Mouse (Mus musculus) left cerebral cortex, adult 8-10 months (tissue): Measurements from ENCODE around the gene Cobl. TPM values are rescaled to one million over a fixed set of nuclear protein-coding genes. Genes with fewer than 3 reads are reported as not detected.

Experiments used
- DNase-seq, 2 experiments: peaks; one replicate each; pipeline ENCODE4 v3.0.0; 2022; ENCODE audit warnings: low spot score in 2 of 2
- total RNA-seq, 4 experiments: library from RNA; stranded (reverse); gene quantifications; 2 replicates each; pipeline ENCODE4 v1.2.4; 2022

The Cobl gene
- total RNA-seq, 4 experiments from 2014 or later = 79.5 to 112 (median 82.9) TPM

DNA sequence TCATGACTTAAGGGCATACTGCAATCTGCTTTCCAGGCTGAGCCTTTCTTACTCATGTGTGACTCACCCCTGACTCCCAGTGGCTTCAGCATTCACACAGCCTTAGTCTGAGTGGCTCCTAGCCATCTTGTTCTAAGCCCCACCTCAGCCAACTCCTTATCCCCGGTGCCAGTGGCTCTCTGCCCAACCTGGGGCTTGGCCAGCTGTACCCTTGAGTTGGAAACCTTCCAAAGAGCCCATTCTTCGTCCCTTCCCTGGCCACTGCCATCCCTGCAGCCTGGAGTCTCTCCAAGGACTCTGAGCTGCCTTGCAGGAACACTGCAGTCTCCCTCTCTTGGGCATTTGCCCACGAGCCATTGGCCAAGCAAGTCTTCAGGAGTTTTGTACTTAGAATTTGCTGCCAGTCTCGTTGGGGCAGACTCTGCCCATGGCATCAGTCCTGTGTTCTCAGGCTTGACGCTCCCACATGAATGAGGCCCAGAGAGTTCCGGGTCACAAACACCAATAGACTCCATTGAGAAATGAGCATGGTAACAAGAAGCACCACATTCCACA lies 233.2 kb downstream of the Cobl start:
- DNase-seq = peak; percentile 67 to 83

DNA sequence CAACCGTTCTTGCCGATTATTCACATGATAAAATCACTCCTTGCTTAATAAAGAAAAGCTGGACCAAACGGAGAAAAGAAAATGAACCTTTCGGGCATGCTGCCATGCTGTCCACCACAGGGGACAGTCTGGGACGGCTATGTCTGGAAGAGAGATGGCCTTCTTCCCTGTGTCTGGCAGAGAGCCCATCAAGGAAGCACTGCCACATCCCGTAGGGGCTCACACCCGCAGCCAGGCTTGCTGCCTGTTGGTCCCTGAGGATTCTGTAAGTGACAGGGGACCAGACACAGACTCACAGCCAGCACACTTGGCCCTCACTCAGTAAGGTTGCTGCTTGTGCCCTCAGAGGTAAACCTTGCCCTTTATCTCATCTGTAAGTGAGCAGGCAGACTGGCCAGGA lies 235.3 kb downstream of the Cobl start:
- DNase-seq = no peak

DNA sequence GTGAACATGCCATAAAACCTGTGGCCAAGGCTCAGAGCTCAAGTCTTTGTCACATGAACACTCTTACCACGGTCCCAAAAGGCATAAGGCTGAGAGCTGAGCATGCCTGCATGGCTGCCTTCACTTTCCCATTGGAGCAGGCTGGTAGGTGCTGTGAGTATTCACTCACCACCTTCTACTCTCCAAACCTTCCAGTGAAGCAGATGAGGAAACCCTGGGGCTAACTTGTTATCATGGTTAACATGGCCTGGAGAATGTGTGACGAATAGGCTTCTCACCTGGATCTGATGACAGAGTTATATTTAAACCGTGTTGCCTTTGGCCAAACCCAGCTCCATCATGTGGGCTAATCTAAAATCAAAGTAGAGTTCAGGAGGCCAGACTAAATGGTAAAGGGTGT lies 237.4 kb downstream of the Cobl start:
- DNase-seq = no peak

DNA sequence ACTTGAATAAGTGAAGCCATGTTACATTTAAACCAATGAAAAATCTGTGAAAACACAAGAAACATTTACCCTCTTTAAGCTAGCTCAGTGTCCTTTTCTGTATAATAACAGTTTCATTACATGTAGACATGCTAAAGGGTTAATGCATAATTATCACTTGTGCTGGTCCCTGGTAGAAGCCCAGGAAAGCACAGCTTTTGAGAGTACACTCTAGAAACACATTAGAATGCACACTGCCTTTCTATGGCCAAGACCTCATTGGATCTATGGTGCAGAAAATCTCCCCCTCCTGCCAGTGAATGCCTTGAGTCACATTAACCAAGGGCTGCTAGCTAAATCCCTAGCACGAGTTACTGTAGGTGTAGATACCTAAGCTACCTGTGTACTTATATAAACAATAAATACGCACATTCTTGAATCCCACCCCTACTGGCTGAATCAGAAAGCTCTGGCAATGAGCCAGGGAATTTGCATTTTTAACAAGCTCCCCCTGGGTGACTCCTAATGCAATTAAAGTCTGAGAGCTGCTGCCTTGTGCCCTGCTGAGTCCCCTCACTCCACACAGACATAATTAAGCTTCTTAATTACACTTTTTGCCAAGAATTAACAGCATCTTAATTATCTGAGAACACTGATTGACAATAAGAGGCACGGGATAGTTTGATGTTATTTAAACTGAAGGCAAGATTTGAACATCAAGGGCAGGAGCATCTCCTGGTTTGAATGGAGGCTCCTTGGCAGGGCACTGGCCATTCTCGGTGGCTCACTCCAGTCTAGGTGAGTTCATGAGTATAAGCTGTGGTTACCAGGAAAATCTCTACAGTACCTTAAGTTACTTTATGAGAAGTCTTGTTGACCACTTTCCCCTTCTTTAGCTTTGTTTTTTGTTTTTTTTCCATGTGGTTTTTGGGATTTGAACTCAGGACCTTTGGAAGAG lies 244.9 kb downstream of the Cobl start:
- no peak for DNase-seq

DNA sequence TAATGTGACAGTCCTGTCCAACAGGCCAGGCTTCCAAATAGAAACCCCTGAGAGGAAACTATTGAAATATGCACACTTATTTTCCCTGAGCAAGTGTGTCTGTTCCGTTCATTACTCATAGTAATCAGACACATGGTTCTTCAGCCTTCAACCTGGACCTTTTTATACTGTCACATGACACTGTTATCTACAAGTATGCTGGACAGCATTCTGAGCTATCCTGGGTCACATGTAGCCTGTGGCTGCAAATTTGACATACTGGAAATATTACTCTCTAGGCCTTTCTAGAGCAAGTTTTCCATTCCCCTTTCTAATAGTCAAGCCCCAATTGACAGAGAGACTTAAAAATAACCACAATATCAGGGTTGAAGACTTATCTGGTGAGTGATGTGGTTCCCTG lies 247.9 kb downstream of the Cobl start:
- no peak for DNase-seq

DNA sequence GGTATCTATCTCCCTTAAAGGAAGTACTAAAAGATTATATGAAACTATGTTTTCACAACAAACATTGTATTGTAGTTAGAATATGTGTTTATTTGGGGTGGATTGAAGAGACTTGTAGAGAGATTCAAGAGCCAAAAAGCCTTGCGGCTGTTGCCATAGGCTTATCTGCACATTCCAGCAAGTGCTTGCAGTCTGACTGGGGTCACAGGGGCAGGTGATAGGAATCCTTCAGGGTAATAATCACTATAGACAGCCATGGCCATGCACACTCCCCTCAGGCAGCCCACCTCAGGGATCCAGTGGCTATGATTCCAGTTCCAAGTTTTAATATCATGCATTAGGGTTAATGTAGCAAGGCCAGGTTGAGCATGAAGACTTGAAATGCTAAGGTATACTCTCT lies 249.2 kb downstream of the Cobl start:
- DNase-seq = no peak

DNA sequence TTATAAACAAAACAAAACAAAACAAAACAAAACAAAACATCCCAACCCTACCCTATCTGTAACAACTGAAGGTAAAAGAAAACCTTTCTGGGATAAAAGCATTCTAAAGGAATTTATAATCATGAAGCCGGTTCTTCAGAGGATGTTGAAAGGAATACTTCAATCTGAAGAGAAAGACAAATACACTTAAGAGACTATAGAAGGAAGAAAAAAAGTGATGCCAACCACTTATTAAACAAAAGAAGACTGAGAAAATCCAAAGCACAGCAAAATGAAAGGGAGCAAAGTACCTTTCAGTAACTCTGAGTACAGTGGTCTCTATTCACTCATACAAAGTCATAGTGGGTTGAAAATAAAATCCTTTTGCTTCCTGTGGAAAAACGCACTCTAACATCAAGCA lies 256.2 kb downstream of the Cobl start:
- no peak for DNase-seq

DNA sequence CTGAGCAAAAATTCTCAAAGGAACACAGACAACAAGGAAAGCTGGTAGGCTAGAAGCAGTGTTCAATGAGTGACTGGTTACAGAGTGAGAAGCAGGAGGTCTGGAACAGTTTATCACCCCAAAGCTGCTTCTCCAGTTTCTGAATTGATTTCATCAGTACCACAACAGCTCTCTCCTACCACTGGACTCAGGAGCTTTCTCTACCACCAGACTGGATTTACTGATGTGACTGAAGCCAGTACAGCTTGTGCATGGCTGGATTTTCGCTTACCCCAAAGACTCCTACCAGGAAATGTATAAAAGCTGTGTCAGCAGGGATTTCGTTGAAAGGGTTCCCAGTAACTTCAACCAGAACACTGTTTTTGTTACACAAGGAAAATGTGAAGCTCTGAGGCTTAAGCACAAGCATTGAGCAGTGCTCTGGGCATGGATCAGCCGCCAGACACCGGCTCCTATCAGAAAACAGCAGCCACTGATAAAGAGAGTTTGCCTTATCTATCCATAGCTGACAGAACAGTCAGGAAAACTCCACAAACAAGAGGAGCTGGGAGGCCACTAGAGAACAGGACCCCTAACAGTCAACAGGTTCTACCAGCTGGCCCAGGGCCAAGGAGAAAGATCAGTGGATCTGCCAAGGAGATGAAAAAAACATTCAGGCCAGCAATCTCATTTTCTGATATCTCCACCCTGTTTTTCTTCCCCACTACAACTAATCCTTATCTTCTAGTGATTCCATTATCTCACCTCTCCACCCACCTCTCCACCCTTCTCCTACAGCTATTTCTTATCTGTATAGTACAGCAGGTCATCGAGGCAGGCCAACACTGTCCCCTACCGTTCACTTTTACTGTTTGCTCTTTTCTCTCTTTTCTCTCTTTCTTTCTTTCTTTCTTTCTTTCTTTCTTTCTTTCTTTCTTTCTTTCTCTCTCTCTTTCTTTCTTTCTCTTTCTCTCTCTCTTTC lies 259.3 kb downstream of the Cobl start:
- DNase-seq = no peak

DNA sequence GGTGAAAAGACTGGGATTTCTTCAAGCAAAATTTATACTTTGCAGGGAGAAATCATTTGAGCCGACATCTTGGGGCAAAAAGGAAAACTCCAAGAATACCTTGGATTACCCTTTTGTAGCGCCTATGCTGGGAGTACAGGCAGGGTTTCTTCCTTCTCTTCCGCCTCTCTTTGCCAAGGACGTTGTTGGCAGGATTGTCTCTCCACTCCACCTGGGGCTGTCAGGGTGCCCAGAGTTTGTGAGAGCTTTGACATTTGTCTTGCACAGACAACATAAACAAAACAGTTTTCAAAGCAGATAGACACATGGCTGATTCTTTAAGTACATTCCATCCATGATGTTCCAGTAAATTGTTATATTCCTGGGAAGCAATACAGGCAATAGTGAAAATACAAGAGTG lies 265.3 kb downstream of the Cobl start:
- DNase-seq = no peak

DNA sequence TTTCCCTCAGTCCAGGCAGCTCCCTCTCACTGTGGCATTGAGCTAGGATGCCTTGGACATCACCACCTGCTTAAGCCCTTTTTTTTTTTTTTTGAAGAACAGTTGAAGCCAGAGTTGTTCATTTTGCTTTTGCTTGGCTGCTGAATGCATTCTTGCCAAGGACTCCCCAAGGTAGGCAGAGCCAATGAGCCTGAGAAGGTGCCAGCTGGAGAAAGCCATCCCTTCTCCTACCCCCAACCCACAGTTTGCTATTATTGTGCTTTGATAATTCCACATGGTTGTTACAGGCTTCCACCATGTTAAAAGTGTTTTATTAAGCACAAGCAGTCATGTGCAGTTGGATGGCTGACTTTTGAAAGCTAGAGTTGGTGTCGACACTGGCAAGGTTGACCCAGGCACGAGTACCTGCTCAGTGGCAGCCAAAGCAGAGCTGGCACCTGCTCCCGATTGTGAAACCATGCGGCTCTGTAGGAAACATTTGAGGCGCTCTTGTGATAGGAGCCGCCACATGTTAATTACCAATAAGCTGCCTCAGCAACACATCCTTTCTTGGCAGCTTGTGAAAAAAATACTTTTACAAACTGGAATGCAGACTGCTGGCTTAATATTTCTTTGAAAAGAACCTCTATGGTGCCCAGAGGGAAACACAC lies 265.9 kb downstream of the Cobl start:
- no peak for DNase-seq

DNA sequence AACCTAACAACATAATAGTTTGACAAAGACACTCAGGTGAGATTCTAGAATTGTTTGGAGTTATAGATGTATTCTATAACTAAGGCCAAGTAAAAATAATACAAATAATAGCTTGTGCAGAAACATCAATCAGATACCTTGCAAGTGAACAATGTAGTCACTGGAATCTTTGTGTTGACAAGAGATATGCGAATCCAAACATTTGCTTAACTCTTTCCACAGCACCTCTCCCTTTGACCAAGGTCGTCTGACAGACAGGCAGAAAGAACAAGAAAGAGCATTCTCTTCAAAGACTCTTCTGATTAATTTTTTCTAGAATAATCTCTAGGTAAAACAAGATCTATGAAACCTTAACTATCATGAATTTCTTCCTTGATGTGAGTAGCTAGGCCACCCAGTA lies 266.7 kb downstream of the Cobl start:
- no peak for DNase-seq

DNA sequence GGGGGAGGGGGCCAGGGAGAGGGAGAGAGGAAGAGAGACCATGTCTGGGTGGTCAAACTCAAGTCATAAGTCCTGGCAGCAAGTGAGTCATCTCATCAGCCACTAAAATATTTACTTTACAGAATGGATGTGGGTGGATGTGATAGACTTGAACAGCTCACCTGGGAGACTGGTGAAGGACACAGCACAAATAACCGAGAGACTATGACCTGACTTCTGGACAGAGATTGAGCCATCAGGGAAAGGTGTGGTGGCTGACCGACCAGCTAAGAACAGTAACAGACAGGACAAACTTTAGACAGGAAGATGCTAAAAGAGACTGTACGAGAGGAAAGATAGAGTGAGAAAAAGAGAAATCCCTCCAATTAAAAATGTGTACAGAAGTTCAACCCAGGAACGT lies 267.2 kb downstream of the Cobl start:
- no peak for DNase-seq

DNA sequence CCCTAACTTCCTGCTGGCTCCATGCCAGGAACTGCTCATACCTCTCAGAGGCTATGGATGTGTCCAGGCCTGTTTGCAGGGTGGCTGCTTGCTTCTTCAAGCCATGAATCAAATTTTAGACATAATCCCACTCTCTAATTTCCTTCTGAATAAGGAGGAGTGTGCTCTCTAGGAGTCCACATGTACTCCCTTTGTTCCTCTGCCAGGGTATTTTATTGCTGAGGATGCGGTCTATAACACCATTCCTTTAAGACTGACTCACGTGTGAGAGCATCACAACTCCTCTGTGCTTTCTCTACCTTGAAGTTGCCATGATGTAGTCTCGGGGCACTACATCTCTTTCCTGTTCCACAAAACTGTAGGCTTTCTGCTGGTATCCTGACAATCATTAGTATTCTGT lies 269.4 kb downstream of the Cobl start:
- DNase-seq = no peak

DNA sequence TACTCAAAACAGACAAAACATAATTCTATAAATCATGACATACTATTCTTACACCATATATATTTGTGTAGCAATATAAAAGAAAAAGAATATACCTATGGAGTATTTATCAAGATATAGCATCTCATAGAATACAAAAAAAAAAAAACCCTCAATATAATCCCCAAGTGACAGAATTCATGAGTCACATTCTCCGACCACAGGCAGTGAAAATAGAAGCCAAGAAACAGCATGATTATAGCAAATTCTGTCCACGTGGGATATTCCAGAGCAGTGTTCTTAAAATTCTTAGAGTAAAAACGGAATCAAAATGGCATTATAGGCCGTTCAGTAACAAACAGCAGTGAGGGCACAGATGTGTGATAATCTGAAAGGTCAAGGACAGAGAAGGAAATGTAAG lies 271.4 kb downstream of the Cobl start:
- no peak for DNase-seq

DNA sequence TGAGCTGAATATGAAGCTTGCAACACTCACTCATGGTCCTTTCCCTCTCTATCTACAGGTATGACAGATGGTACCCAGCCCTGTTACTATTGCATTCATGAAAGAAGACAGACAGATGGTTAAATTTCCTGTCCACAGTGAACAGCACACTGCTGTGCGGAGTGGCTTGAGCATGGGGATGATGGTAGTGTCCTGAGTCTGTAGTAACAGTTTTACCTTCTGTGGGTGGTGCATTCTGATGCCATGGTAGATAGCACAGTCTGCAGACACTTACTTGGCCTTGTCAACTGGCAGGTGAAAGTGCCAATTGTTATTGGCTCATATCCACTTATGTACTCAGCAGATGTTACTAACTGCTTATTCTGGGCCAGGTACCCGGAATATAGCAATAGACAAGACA lies 273.4 kb downstream of the Cobl start:
- DNase-seq = no peak

DNA sequence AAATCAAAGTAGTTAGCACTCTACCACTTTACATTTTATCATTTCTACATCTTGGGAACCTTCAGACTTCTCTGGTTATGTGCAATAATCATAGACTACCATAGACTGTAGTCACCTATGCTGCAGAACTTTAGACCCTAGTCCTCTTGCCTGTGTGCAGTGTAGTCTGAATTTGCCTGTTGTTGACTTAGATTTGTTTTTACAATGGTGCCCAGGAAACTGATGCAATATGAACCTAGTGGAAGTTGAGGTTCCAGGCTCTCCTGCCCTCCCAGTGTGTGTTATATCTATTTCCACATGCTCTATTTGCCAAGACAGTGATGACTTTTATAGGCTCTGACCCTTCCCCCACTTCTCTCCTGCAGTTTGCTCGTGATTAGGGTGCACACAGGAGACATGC lies 274.3 kb downstream of the Cobl start:
- no peak for DNase-seq
